ENCODE assay signal across 8 mouse cellular contexts in the genomic region with DNA sequence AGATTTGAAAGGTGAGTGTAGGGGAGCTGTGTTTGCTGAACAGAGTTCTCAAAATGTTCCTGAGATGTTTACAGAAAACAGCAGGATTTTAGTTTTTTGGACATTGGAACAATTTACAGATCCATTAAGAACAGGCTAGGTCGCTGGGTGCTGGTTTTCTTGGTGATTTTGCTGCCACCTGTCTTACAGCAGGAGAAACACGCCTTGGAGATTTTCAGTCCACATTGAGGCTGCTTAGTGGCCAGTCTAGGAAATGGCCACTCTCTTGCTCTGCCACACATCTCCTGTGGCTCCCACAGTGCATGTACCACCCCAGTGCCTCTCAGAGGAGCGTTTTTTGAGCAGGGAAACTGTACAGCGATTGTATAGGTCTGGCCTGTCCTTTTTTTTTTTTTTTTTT. TPM values are rescaled to one million over a fixed set of nuclear protein-coding genes. Genes with fewer than 3 reads are reported as not detected.
DNase-seq lines count a peak whose midpoint lies in the region; ATAC-seq and TF ChIP-seq lines count a peak whose summit lies in the region.

No protein-coding gene starts in this region.

- no peak overlapping the region for H3K4me3 ChIP-seq in lung, postnatal 0 days (ENCODE audit: low read depth, low read length)

- TF ChIP-seq EP300 in lung, postnatal 0 days (IDR thresholded peaks at IDR 0.05): no peak

- no peak overlapping the region for H3K27ac ChIP-seq in lung, postnatal 0 days (ENCODE audit: low read length)

- H3K36me3 ChIP-seq in lung, postnatal 0 days (ENCODE audit: insufficient read depth, low read length): no peaks in the 10 kb centered on the region

- no peak overlapping the region for H3K4me2 ChIP-seq in lung, postnatal 0 days (replicated peaks; ENCODE audit: low read depth, low read length)

- no peaks in the 10 kb centered on the region for H3K27me3 ChIP-seq in lung, postnatal 0 days (replicated peaks; ENCODE audit: insufficient read depth, low read length)

- 24% methylated on average over 4 of the region's 4 CpGs for WGBS in lung, postnatal 0 days

- H3K9ac ChIP-seq in lung, postnatal 0 days (replicated peaks; ENCODE audit: low read depth): no peak overlapping the region

- peak; percentile 83 for TF ChIP-seq CTCF in lung, postnatal 0 days (IDR thresholded peaks at IDR 0.05)

- ATAC-seq in lung, postnatal 0 days: peak; percentile 62

- DNase-seq in 3134 (ENCODE audit: extremely low read depth, insufficient read length, low spot score) (peak; percentile 29), 416B (ENCODE audit: low read depth) (peak; percentile 80)
- DNase-seq in brain, adult 2 months (ENCODE audit: low read depth, low spot score): peak; percentile 92
- peak; percentile 54 for DNase-seq in forelimb bud, embryonic 11.5 days (ENCODE audit: low read depth, low spot score)
- DNase-seq in kidney, adult 9 months: peak; percentile 71
- peak; percentile 85 for DNase-seq in lung, postnatal 0 days (ENCODE audit: low spot score)
- peak; percentile 17 for DNase-seq in ovary, postnatal 36 days (ENCODE audit: low spot score)
- no peak for DNase-seq in spleen, postnatal 10 days (ENCODE audit: low spot score in 2 of 2)

- H3K4me1 ChIP-seq in lung, postnatal 0 days (ENCODE audit: insufficient read depth, low read depth, low read length): no peaks in the 10 kb centered on the region

- no peaks in the 10 kb centered on the region for H3K9me3 ChIP-seq in lung, postnatal 0 days (ENCODE audit: low read length)

RNA-seq across cellular contexts. Expression of a gene that starts 57.0 kb away (rescaled TPM):
- polyA plus RNA-seq in lung, postnatal 0 days (2015; fragmentation: Nextera tagmentation; extraction: Ambion mirVana): 10.0 and 12.3 TPM in 2 replicates

Comparison
In these comparisons a context has a peak if more than half of its experiments do, and no peak if none do; other contexts are left out.
1. DNase-seq: peak in 3134 (single experiment), 416B (single experiment), brain, adult 2 months (single experiment), forelimb bud, embryonic 11.5 days (single experiment), kidney, adult 9 months (single experiment), lung, postnatal 0 days (single experiment) and ovary, postnatal 36 days (single experiment); none in spleen, postnatal 10 days (0 of 2).